Mouse (Mus musculus): ENCODE measurements around the gene Zpld1. TPM values are rescaled to one million over a fixed set of nuclear protein-coding genes. Genes with fewer than 3 reads are reported as not detected.

The Zpld1 gene
- total RNA-seq (2021) = not detected
- long read RNA-seq, experiment 1 = 0 reads
- long read RNA-seq, experiment 2 = 0 reads

DNA sequence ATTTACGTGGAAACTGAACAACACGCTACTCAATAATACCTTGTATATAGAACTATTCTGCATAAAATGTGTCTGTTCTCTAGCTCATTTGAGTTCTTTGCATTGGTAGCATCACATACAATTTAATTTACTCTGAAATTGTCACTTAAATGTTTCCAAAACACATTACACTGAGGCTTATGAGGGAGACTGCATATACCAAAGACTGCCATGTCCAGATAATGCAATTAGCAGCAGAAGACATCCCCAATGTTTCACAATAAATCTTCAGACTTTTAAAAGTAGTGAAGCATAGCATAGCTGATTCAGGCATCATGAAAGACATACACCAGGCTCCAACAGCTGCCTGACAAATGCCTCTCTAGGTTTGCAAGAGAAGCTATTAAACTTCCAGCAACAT, at the start of gene Zpld1:
Gene Zpld1 (minus strand): TSS at position 101 of the 400 bp plus-strand sequence.
- no peak for DNase-seq

DNA sequence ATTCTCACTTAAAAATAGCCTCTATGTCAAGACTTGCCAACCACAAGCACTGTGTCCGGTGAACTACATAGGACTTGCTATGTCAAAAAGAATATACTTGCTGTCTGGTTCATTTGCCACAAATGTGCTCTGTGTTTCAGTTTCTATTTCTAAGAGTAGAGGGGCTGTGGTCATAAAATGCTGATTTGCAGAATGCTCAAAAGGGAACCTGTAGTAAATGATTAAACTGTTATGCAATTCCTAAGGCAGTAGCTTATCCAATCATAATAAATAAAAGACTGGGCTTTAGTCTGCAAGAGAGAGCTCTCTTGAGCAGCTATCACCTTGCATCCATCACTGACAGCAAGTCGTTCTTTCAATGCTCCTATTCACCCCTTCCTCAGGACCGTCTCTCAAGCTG, 47.9 kb upstream of the Zpld1 start:
- no peak for DNase-seq

DNA sequence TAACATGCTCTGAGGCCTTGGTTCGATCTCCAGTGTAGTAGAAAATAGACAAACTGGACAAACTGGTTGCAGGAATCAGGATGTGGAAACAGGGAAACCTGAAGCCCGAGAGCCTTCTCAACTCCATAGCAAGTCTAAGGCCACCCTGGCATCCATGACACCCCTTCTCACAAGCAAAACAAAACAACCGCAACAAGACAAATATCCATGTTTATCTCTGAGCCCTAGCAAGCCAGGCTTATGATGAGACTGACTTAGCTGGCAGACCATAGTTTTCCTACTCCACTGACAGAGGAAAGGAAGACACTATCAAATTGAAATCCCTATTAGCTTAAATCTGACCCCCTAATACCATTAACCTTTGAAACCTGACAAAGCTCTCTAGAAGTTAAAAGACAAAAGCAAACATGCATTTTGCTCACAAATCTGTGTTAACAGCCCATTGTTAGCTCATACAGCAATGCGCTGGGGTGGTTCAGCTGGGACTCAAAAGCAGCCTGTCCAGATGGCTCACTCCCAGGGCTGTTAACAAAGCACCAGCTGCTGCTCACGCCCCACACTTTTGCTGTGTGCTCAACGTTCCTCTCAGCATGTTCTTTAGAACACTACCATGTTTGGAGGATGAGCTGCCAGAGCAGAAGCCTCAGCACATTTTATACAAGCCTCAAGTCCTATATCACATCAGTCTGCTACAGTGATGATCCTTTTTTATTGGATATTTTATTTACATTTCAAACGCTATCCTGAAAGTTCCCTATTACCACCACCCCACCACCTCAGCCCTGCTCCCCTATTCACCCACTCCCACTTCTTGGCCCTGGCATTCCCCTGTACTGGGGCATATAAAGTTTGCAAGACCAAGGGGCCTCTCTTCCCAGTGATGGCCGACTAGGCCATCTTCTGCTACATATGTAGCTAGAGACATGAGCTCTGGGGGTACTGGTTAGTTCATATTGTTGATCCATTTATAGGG, 24.0 kb upstream of the Zpld1 start:
- no peak for DNase-seq

DNA sequence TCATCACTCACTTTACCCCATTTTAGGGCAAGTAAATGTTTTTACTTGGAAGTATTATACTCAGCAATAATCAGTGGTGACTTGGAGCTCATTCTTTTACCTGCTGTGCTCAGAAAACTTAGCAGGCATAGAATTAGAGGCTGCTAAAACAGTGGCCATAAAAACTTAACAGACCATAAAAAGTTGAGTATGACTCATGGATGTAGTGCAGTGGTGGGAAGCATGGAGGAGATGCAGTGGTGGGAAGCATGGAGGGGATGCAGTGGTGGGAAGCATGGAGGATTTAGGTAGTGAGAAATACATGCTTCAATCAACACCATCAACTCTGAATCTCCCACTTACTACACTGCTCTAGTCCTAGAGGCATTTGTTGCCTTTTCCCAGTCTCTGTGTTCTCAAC, 19.2 kb upstream of the Zpld1 start:
- DNase-seq = no peak

DNA sequence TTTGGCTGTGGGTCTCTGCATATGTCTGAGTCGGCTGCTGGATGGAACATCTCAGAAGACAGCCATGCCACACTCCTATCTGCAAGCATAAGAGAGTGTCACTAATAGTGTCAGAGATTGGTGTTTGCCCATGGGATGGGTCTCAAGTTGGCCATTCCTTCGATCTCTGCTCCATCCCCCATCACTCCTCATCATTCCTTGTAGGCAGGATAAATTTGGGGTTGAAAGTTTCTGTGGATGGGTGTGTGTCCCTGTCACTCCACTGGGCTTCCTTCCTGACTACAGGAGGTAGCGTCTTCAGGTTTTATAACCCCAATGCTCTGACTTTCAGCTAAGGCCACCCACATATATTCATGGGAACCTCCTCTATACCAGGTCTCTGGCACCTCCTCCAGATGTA, 14.3 kb upstream of the Zpld1 start:
- DNase-seq = no peak

DNA sequence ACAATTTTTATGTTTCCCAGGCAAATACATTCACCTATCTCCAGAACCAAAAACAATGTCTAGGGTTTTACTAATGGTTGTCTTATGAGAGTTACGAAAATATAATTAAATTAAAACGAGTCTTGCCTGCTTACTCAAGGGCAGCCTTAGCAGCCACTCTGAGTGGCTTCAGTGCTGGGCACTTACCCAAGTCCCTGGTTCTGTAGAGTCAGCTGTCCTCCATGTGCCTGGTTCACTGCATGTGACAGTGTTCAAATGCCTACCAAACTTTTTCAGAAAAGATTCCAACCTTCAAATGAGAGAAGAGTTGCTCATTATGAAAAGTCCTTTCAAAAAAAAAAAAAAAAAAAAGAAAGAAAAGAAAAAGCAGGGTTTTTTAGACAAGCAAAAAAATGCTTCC, 15.1 kb downstream of the Zpld1 start:
- no peak for DNase-seq

DNA sequence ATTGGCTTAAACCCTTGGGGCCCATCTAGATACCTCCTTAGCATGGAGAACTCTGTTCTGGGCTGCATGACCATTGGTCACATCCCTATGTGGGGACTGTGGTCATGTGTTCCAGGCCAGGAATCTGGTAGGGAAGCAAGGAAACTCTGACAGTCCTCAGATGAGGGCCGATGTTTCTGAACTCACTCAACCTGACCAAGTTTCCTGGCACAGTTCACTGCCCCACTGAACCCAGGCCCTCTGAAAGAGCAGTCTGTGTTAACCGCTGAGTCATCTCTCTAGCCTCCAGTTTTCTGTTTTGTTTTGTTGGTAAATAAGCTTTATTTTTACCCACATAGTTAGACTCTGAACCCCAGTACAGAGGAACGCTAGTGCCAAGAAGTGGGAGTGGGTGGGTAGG, 20.3 kb downstream of the Zpld1 start:
- DNase-seq = no peak

DNA sequence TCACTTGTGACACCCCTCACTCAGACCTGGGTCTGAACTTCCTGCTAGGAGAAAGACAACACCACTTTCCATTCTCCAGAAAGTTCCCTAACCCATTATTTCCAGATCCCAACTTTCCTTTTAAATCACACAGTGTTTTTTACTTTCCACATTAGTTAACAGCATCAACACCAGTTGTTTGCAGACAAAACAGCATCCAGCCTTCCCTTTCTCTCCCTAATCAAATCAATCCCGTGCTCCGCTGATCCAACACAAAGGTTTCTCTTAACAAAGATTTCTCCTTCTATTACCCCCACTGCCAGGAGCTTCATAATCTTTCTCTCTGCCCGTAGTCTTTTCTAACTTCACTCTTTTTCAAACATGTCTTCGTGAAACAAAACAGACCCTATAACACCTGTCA, 32.5 kb downstream of the Zpld1 start:
- no peak for DNase-seq

DNA sequence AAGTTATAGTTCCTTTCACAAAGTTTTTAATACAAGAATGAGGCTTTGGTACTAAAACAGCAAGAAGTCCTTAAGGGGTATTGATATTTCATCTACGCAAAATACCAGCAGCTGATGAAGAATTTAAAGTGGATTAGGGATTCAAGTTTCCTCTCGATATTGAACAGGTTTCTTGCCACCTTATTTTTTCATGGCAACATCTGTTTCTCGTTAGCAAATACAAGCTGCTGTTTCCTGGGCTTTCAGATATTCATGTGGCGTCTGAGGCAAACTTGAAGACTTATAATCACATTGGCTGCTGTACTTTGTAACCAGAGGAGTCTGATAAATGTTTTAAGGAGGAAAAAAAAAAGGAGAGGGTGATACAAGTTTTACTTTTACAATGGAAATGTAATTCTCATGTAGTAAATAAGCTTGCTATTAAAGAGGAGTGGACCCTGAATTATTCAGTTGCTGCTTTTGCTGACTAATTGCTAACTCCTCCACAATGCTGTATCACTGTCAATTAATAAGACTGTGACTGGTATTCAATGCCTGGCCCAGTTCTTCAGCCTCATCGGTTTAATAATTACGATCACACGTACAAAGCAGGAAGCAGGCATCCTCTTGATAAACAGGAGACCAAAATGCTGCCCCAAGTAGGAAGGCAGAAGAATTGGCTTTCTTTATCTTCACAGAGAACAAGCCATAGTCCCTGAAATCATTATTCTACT, 36.8 kb downstream of the Zpld1 start:
- no peak for DNase-seq

DNA sequence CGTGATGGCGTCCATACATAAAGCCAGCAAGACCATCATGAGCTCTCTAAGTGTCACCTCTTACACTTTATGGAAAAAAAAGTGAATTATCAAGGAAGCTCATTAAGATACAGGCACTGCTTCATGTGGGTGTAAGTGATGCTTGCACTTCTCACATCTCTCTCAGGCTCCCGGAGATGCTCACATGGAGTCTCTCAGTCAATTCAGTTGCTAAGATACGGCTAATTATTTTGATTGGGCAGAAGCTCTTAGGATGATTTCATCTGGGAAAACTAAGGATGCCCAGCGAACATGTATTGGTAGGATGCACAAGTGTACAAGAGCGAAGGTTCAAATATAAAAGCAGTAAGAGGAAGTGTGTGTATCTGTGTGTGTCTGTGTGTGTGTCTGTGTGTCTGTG, 38.1 kb downstream of the Zpld1 start:
- DNase-seq = no peak

DNA sequence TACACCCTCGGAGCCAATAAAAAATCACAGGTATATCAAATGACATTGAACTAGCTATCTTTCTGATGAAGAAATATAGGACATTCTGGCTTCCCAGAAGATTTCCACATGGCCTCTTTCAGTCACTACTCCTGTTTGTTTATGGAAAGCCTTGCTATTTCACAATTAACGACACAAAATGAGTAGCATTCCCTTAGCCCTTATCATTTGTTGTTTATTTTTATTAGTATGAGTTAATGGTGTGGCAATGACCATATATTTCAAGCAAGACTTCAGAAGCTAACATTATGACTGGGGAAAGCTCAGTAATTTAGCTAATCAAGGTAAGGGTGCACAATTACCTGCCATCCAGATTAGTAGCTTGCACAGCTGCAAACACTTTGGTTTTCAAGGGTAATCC, 56.8 kb downstream of the Zpld1 start:
- DNase-seq = no peak

DNA sequence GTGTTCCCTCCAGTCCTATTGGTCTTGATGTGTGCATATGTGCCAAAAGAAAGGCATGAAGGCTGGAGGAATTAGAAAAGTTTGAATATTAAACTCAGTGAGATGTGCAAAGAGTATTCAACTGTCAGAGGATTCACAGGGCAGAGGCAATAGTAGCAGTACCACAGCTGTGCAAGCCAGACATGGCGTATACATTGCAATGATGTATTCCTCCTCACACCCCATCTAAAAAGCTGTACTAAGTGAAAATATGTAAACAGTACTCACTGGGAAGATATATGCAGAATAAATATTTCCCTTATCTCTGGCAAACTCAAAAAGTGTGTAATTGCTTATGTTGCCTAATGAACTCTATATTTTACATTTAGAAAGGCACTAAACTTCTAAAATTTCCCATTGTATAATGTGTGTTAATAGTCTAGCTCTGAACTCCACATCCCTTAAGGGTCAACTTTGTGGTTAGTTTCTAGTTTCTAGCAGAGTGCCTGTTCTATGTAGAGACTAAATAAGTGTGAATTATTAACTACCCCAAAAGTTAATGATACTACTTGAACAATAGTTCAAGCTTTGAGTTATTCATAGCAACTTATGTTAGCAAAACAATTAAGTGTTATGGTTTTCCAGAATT, 68.7 kb downstream of the Zpld1 start:
- no peak for DNase-seq

DNA sequence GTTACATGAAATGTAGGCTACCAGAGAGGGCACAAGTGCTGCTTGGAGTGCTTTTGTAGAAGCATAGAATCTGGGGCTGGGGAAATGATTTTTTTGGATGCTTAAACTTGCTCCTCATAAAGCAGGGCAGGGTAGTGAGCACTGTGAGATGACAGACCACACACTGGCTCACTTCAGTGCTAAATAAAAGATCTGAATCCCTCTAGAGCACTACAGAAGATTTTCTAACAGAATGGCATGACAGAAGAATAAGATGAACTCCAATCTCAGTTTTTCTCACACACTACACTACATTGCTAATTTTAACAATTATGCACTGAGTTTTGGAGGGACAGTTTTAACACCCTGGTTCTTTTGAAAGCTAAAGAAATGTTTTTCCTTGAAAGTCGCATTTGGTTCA, 93.8 kb downstream of the Zpld1 start:
- DNase-seq = no peak

DNA sequence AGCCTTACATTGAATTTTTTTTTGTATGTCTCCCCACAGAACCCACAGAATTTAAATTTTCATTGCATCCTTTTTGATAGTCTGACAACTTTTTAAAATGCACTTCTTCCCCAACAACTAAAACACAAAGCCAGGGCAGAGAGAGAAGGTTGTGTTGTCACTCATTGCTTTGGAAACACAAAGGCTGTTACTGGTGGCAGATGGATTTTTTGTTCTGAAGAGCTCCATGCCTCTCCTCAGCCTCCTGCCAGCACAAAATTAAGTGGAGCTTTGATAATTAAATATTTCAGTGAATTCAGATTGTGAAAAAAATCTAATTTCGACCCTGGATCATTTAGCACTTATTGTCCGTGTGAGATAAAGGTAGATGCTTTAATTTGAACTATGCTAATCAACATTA, 107.4 kb downstream of the Zpld1 start:
- no peak for DNase-seq

DNA sequence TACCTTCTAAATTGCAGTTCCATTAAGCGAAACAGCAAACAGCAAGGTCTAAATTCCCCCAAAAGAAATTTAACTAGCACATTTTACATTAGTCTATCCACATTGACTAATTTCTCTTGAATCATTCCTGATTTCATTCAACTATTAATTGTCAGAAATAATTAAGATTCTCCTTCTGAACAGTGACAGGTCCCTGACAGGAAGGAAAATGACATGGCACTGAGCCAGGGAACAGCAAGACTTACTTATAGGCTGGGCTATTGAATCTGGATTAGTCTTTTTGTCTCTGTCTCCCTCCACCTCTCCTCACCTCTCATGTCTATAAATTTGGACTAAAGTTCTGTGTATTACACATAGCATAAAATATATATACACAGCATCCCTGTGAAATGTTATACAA, 112.4 kb downstream of the Zpld1 start:
- no peak for DNase-seq
